Mouse (Mus musculus): ENCODE results near the gene Rgs12. TPM values are rescaled to one million over a fixed set of nuclear protein-coding genes. Genes with fewer than 3 reads are reported as not detected.

Rgs12 gene
- polyA plus RNA-seq, 1 experiment from 2014 or later = 62.4 TPM

DNA sequence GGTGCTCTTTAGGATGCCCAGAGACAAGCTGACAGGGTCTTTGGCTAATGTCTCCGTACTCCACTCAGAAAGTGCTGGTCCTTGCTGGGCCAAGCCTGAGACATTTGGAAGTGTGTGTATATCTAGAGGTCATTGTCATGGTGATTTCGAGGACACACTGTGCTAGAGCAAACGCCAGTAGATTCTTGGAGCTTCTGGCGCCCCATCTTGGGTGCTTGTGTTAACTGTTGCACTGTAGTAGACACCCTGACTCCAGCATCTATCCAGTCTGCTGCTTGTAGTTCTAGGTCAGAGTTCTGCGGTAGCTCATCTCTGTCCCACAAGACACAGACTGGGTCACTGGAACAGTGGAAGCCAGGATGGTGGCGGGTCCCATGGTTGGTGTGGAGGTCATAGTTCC, 122.6 kb downstream of the Rgs12 start:
- H3K36me3 ChIP-seq (ENCODE audit: control insufficient read depth, insufficient read depth) = no peaks in the 10 kb centered on the region
- no peaks in the 10 kb centered on the region for H3K27me3 ChIP-seq (replicated peaks; ENCODE audit: control insufficient read depth, insufficient read depth, low read length)
- H3K27ac ChIP-seq (ENCODE audit: low read length) = no peak overlapping the region
- H3K4me2 ChIP-seq (ENCODE audit: low read length) = no peak overlapping the region
- H3K9ac ChIP-seq (replicated peaks; ENCODE audit: low read depth, low read length) = no peak overlapping the region
- peaks cover 5% of the 10 kb centered on the region; the same call in 1 of the 2 replicates for H3K4me1 ChIP-seq (replicated peaks; ENCODE audit: control insufficient read depth, insufficient read depth, low read length)
- WGBS = 92% methylated on average over 6 of the region's 6 CpGs
- no peak overlapping the region for H3K4me3 ChIP-seq (replicated peaks; ENCODE audit: low read length)
- H3K9me3 ChIP-seq (ENCODE audit: control insufficient read depth, low read length) = no peaks in the 10 kb centered on the region
- ATAC-seq = no peak

GRCm38 (mm10) chr5:35073235-35073634, 124.0 kb downstream of the Rgs12 start:
- H3K9ac ChIP-seq (replicated peaks; ENCODE audit: low read depth, low read length) = no peak overlapping the region
- no peaks in the 10 kb centered on the region for H3K9me3 ChIP-seq (ENCODE audit: control insufficient read depth, low read length)
- no peaks in the 10 kb centered on the region for H3K27me3 ChIP-seq (replicated peaks; ENCODE audit: control insufficient read depth, insufficient read depth, low read length)
- H3K4me1 ChIP-seq (replicated peaks; ENCODE audit: control insufficient read depth, insufficient read depth, low read length) = peaks cover 5% of the 10 kb centered on the region; the same call in 1 of the 2 replicates
- no peaks in the 10 kb centered on the region for H3K36me3 ChIP-seq (ENCODE audit: control insufficient read depth, insufficient read depth)
- no peak overlapping the region for H3K27ac ChIP-seq (ENCODE audit: low read length)
- no peak overlapping the region for H3K4me3 ChIP-seq (replicated peaks; ENCODE audit: low read length)
- no peak for ATAC-seq
- 85% methylated on average over 11 of the region's 11 CpGs for WGBS
- H3K4me2 ChIP-seq (ENCODE audit: low read length) = no peak overlapping the region

DNA sequence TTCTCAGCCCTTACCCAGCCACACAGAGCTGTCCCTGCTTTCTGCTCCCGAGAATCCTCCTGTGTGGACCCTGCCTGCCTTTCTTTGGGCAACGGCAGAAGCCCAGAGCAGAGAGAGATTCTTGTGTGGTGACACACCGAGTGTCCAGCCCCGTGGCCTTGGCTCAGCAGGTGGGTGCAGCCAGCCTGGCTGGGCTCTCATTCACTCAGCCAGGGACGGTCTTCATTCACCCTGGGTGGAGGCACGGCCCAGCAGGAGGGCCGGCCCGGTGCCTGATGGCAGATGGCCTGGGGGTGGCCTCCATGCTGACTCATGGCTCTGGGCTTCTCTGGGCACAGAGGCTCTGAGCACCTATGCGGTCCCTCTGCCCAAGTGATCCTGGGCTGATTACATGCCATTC, 124.7 kb downstream of the Rgs12 start:
- Histone ChIP-seq H3K9me3 (ENCODE audit: control insufficient read depth, low read length) (no peaks in the 10 kb centered on the region), H3K4me2 (ENCODE audit: low read length) (no peak overlapping the region), H3K4me3 (replicated peaks; ENCODE audit: low read length) (no peak overlapping the region), H3K27me3 (replicated peaks; ENCODE audit: control insufficient read depth, insufficient read depth, low read length) (no peaks in the 10 kb centered on the region), H3K4me1 (replicated peaks; ENCODE audit: control insufficient read depth, insufficient read depth, low read length) (peaks cover 5% of the 10 kb centered on the region; the same call in 1 of the 2 replicates), H3K27ac (ENCODE audit: low read length) (no peak overlapping the region), H3K36me3 (ENCODE audit: control insufficient read depth, insufficient read depth) (no peaks in the 10 kb centered on the region), H3K9ac (replicated peaks; ENCODE audit: low read depth, low read length) (no peak overlapping the region)
- 66% methylated on average over 9 of the region's 9 CpGs for WGBS
- no peak for ATAC-seq

DNA sequence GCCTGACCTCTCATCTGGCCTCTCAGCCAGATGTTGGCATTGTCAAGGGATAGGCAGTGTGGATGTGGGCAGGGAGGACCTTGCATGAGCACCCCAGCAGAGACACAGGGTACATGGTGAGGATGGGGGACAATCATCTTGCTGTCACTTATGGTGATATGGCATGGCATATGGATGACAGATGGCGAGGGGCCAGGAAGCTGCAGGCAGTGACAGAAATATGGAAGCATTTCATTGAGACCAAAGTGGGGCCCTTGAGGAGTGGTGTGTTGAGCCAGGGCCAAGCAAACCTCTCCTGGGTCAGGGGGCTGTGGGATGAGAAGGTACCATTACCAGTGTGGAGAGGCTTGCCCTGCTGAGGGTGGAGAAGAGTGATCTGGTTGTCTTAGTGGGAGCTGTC, 127.1 kb downstream of the Rgs12 start:
- H3K9ac ChIP-seq (replicated peaks; ENCODE audit: low read depth, low read length) = no peak overlapping the region
- H3K9me3 ChIP-seq (ENCODE audit: control insufficient read depth, low read length) = no peaks in the 10 kb centered on the region

DNA sequence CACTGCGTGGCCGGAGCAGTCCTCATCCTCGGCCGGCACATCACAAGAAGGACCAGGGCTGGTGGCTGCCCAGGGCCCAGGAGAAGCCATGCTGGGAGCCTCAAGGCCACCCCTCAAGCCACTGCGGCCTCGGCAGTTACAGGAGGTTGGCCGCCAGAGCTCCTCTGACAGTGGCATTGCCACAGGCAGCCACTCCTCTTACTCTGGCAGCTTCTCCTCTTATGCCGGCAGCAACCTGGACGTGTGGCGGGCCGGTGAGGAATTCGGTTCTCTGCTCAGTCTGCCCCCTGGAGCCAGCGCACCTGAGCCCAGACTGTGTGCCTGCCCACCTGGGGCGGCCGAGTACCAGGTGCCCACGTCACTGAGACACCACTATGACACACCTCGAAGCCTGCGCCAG, 129.9 kb downstream of the Rgs12 start:
- H3K4me2 ChIP-seq (ENCODE audit: low read length) = no peak overlapping the region
- no peak overlapping the region for H3K27ac ChIP-seq (ENCODE audit: low read length)
- no peaks in the 10 kb centered on the region for H3K36me3 ChIP-seq (ENCODE audit: control insufficient read depth, insufficient read depth)
- H3K9ac ChIP-seq (replicated peaks; ENCODE audit: low read depth, low read length) = no peak overlapping the region
- ATAC-seq = no peak
- peaks cover 4% of the 10 kb centered on the region; the same call in 1 of the 2 replicates for H3K27me3 ChIP-seq (replicated peaks; ENCODE audit: control insufficient read depth, insufficient read depth, low read length)
- no peak overlapping the region for H3K4me3 ChIP-seq (replicated peaks; ENCODE audit: low read length)
- WGBS = 23% methylated on average over 18 of the region's 18 CpGs
- H3K9me3 ChIP-seq (ENCODE audit: control insufficient read depth, low read length) = no peaks in the 10 kb centered on the region
- H3K4me1 ChIP-seq (replicated peaks; ENCODE audit: control insufficient read depth, insufficient read depth, low read length) = no peaks in the 10 kb centered on the region

More for the DNA sequence above, 127.1 kb downstream of the Rgs12 start:
- ATAC-seq = no peak
- 81% methylated on average over 1 of the region's 1 CpGs for WGBS
- H3K27ac ChIP-seq (ENCODE audit: low read length) = no peak overlapping the region
- peaks cover 4% of the 10 kb centered on the region; the same call in 1 of the 2 replicates for H3K27me3 ChIP-seq (replicated peaks; ENCODE audit: control insufficient read depth, insufficient read depth, low read length)
- H3K4me1 ChIP-seq (replicated peaks; ENCODE audit: control insufficient read depth, insufficient read depth, low read length) = no peaks in the 10 kb centered on the region
- H3K4me3 ChIP-seq (replicated peaks; ENCODE audit: low read length) = no peak overlapping the region
- no peaks in the 10 kb centered on the region for H3K36me3 ChIP-seq (ENCODE audit: control insufficient read depth, insufficient read depth)
- no peak overlapping the region for H3K4me2 ChIP-seq (ENCODE audit: low read length)

GRCm38 (mm10) chr5:35084913-35085312, 135.7 kb downstream of the Rgs12 start:
- H3K36me3 ChIP-seq (ENCODE audit: control insufficient read depth, insufficient read depth) = no peaks in the 10 kb centered on the region
- no peaks in the 10 kb centered on the region for H3K9me3 ChIP-seq (ENCODE audit: control insufficient read depth, low read length)
- no peak for ATAC-seq
- H3K4me1 ChIP-seq (replicated peaks; ENCODE audit: control insufficient read depth, insufficient read depth, low read length) = no peaks in the 10 kb centered on the region
- H3K4me2 ChIP-seq (ENCODE audit: low read length) = no peak overlapping the region
- no peak overlapping the region for H3K9ac ChIP-seq (replicated peaks; ENCODE audit: low read depth, low read length)
- H3K4me3 ChIP-seq (replicated peaks; ENCODE audit: low read length) = no peak overlapping the region
- 70% methylated on average over 3 of the region's 3 CpGs for WGBS
- no peak overlapping the region for H3K27ac ChIP-seq (ENCODE audit: low read length)
- H3K27me3 ChIP-seq (replicated peaks; ENCODE audit: control insufficient read depth, insufficient read depth, low read length) = no peaks in the 10 kb centered on the region

DNA sequence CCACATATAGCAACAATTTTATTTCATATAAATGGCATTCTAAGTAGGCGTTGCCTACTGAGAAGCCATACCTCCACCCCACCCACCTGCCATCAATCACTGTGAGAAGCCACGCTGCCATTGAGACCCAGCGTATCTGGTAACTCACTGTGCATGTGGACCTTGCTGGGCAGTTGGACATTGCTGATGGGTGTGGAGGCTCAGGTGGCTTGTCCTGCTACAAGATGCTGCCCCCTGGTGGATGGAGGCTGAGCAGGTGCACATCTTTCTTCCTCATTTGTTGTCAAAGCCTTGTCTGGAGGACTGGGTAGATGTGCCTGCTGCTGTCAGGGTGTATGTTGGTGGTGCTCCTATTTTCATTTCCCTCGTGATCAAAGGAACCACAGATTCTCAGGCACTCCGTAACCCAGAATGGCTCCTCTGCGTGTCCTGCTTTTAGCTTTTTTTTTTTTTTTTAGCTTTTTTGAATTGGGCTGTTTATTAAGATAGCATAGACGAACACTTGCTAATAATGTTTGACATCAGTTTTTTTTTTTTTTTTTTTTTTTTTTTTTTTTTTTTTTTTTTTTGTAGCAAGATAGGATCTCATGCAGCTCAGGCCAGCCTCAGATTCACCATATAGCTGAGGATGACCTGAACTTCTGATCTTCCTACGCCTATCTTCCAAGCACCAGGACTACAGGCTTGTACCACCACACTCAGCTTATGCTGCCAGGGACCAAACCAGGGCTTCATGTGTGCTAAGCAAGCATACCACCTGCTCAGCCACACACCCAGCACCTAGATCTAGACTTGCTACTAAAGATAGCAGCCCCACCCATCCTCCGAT, 139.8 kb downstream of the Rgs12 start:
- H3K4me3 ChIP-seq (replicated peaks; ENCODE audit: low read length) = no peak overlapping the region
- no peak overlapping the region for H3K9ac ChIP-seq (replicated peaks; ENCODE audit: low read depth, low read length)
- no peak overlapping the region for H3K27ac ChIP-seq (ENCODE audit: low read length)
- H3K4me1 ChIP-seq (replicated peaks; ENCODE audit: control insufficient read depth, insufficient read depth, low read length) = no peaks in the 10 kb centered on the region
- H3K36me3 ChIP-seq (ENCODE audit: control insufficient read depth, insufficient read depth) = peaks cover 18% of the 10 kb centered on the region
- no peak overlapping the region for H3K4me2 ChIP-seq (ENCODE audit: low read length)
- no peak for ATAC-seq
- no peaks in the 10 kb centered on the region for H3K27me3 ChIP-seq (replicated peaks; ENCODE audit: control insufficient read depth, insufficient read depth, low read length)
- WGBS = 71% methylated on average over 9 of the region's 9 CpGs
- H3K9me3 ChIP-seq (ENCODE audit: control insufficient read depth, low read length) = no peaks in the 10 kb centered on the region

Small RNA genes lying within 50 kb of the gene (microRNA-seq; reads per million reads assigned to microRNA genes)
- gene Mir3097 = 9.1 reads per million, percentile 28 among the genes with 10 or more reads in this experiment

Other genes with a start within 250 kb of the Rgs12 start
- 12.4 and 18.7 TPM in 2 replicates for gene Htt, start 187.7 kb upstream of the Rgs12 start, polyA plus RNA-seq (2015; fragmentation: Nextera tagmentation; extraction: Ambion mirVana)
- 4.9 and 7.2 TPM in 2 replicates for gene Msantd1, start 41.4 kb upstream of the Rgs12 start, polyA plus RNA-seq (2015; fragmentation: Nextera tagmentation; extraction: Ambion mirVana)
- gene Hgfac, start 92.1 kb downstream of the Rgs12 start, polyA plus RNA-seq (2015; fragmentation: Nextera tagmentation; extraction: Ambion mirVana) = 0.55 and 0.56 TPM in 2 replicates
- gene Dok7, start 107.3 kb downstream of the Rgs12 start, polyA plus RNA-seq (2015; fragmentation: Nextera tagmentation; extraction: Ambion mirVana) = 7.0 and 7.8 TPM in 2 replicates
- gene Lrpap1, start 156.3 kb downstream of the Rgs12 start, polyA plus RNA-seq (2015; fragmentation: Nextera tagmentation; extraction: Ambion mirVana) = 151 and 155 TPM in 2 replicates

All from forebrain, embryonic 16.5 days (tissue).